Mouse (Mus musculus): ENCODE results near the gene Dohh. TPM values are rescaled to one million over a fixed set of nuclear protein-coding genes. Genes with fewer than 3 reads are reported as not detected.

Gene Dohh
- 14.6 and 23.0 TPM in 2 replicates for polyA plus RNA-seq (2011; ENCODE audit: insufficient read depth, insufficient read length, low replicate concordance, missing spikeins)

DNA sequence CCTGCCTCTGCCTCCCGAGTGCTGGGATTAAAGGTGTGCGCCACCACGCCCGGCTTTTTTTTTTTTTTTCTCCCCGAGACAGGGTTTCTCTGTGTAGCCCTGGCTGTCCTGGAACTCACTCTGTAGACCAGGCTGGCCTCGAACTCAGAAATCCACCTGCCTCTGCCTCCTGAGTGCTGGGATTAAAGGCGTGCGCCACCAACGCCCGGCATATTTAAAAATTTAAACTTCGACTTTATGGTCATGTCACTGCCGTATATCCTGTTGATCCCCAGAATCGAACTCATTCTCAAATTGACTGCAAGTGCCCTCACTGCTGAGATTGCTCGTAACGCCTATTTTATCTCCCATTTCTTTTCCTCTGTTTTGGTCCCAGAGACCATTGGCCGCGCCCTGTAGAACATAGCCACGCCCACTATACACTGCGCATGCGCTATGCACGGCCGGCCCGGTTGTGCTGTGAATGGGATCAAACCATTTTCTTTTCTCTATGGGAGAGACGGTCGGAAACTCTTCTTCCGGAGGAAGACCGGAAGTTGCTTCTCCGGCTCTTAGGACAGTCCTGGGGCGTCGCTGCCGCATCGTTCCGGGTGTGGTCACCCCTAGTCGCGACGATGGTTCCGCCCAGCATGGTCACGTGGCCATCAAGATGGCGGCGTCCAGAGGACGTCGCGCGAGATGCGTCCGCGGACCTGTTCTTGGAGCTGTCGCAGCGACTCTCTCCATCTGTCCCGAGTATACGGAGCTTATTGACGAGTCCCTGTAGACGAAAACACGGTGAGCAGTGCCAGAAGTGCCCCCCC, at the start of gene Dohh, which contains the start of gene Gm48551:
Gene Dohh, plus strand, starts transcription at position 627 of the 803 bp plus-strand sequence.
Gene Gm48551, plus strand, starts transcription at position 665 of the 803 bp plus-strand sequence.
- WGBS, result 6% methylated on average over 54 of the region's 54 CpGs
- peak within 1 kb of the TSS; percentile 83 for H3K4me3 ChIP-seq (replicated peaks; ENCODE audit: control insufficient read depth, low read depth, low read length)
- TF ChIP-seq CTCF (IDR thresholded peaks at IDR 0.05; ENCODE audit: control insufficient read depth, insufficient read depth, low read length) (no peak), POLR2A (IDR thresholded peaks at IDR 0.05; ENCODE audit: borderline replicate concordance, control insufficient read depth, low read depth, low read length) (peak; percentile 98)
- peaks cover 4% of the 10 kb centered on the region for H3K4me1 ChIP-seq (ENCODE audit: control insufficient read depth, insufficient read depth, low read length)
- H3K27ac ChIP-seq (ENCODE audit: control insufficient read depth, insufficient read depth, low read depth, low read length, poor library complexity), result peak within 1 kb of the TSS; percentile 54

DNA sequence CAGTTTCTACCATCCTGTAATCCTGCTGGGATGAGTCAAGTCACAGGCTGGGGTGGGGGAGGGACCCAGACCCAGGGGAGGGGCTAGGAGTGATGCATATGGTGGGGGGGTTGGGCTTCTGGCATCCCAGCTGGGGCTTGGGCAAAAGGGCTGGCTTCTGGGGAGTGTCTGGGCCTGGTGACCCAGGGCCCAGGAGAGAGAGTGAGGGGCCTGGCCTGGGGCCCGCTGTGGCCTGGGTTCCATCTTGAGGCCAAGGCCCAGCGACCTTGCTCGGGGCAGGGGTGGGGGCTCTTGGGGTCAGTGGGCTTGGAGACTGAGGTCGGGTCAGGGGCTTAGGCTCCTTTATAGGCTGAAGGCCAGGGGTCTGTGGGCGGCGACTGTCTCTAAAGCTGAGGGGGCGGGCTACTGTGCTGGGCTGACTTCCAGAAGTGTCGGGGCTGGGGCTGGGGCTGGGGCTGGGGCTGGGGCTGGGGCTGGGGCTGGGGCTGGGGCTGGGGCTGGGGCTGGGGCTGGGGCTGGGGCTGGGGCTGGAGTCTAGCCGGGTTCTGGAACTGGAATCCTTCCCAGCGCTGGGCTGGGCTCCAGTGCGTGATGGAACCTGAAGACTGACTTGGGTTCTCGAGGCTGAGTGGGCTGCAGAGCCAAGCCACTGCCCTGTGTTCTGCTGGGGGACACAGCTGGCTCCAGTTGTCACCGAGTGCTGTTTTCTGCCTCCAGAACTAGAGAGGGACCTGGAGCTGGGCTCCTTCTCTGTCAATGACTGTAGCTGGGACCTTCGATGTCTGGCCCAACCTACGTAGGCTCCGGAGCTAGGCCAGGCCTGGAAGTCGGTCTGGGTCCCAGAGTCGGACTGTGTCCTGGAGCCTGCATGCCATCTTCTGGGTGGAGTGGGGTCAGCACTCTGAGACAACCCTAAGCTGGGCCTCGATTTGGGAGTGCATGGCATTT, 48.6 kb upstream of the Dohh start:
- no peaks in the 10 kb centered on the region; the same call in 1 of the 2 replicates for H3K4me1 ChIP-seq (ENCODE audit: control insufficient read depth, insufficient read depth, low read length)
- H3K4me3 ChIP-seq (replicated peaks; ENCODE audit: control insufficient read depth, low read depth, low read length), result no peak overlapping the region
- H3K27ac ChIP-seq (ENCODE audit: control insufficient read depth, insufficient read depth, low read depth, low read length, poor library complexity), result no peak overlapping the region
- TF ChIP-seq POLR2A (IDR thresholded peaks at IDR 0.05; ENCODE audit: borderline replicate concordance, control insufficient read depth, low read depth, low read length) (no peak), CTCF (IDR thresholded peaks at IDR 0.05; ENCODE audit: control insufficient read depth, insufficient read depth, low read length) (no peak)
- 85% methylated on average over 19 of the region's 19 CpGs for WGBS

DNA sequence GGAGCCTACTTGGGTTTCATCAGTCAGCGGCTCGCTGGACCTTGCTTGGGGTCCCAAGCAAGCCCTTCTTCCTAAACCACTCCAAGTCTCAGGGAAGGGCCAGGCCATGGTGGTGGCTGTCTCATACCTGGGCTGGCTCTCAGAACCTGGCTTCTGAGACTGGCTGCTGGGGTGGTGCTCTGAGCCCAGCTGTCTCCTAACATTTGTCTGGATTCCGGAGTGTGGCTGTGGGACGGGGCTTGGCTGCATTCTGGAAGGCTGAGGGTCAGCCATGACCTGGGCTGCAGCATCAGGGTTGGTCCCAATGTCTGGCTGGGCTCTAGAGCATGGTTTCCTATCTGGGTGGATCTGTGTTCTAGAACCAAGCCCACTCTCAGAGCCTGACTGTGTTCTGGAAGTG, 47.7 kb upstream of the Dohh start:
- Histone ChIP-seq H3K4me3 (replicated peaks; ENCODE audit: control insufficient read depth, low read depth, low read length) (no peak overlapping the region), H3K4me1 (ENCODE audit: control insufficient read depth, insufficient read depth, low read length) (no peaks in the 10 kb centered on the region), H3K27ac (ENCODE audit: control insufficient read depth, insufficient read depth, low read depth, low read length, poor library complexity) (no peak overlapping the region)
- 85% methylated on average over 4 of the region's 4 CpGs for WGBS
- TF ChIP-seq POLR2A (IDR thresholded peaks at IDR 0.05; ENCODE audit: borderline replicate concordance, control insufficient read depth, low read depth, low read length) (no peak), CTCF (IDR thresholded peaks at IDR 0.05; ENCODE audit: control insufficient read depth, insufficient read depth, low read length) (no peak)

DNA sequence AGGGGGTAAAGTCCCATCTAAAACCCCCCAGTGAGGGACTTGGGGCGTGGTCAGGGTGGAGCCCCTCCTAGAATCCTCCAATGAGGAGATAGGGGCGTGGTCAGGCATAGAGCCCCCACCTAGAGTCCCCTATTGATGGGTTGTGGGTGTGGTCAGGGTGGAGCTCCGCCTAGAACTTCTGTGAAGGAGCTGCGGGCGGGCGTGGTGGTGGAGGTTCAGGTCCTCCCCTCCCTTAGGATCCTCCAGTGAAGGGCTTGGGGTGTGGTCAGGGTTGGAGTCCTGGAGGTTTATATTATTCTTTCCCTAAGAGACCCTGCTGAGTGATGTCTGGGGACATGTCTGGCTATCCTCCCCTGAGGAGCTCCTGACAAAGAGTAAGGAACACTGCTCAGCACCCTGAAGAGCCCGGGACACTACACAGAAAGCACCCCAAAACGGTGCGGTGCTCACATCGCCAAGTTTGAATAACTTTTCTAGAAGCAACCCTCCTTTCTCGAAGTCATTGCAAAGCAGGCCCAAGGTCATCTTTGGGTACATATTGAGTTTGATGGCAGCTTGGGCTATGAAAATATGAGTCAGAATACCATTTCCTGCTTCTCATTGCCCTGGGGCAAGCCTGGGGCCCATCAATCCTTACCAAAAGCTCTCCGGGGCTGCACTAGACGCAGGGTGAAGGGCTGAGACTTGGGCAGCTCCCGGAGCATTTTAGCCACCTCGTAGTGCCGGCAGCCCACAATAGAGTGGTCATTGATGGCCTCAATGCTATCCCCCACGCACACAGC, 43.5 kb upstream of the Dohh start:
- 73% methylated on average over 17 of the region's 17 CpGs for WGBS
- H3K4me3 ChIP-seq (replicated peaks; ENCODE audit: control insufficient read depth, low read depth, low read length), result no peak overlapping the region
- TF ChIP-seq POLR2A (IDR thresholded peaks at IDR 0.05; ENCODE audit: borderline replicate concordance, control insufficient read depth, low read depth, low read length) (no peak), CTCF (IDR thresholded peaks at IDR 0.05; ENCODE audit: control insufficient read depth, insufficient read depth, low read length) (no peak)
- H3K27ac ChIP-seq (ENCODE audit: control insufficient read depth, insufficient read depth, low read depth, low read length, poor library complexity), result no peak overlapping the region
- peaks cover 1% of the 10 kb centered on the region for H3K4me1 ChIP-seq (ENCODE audit: control insufficient read depth, insufficient read depth, low read length)

DNA sequence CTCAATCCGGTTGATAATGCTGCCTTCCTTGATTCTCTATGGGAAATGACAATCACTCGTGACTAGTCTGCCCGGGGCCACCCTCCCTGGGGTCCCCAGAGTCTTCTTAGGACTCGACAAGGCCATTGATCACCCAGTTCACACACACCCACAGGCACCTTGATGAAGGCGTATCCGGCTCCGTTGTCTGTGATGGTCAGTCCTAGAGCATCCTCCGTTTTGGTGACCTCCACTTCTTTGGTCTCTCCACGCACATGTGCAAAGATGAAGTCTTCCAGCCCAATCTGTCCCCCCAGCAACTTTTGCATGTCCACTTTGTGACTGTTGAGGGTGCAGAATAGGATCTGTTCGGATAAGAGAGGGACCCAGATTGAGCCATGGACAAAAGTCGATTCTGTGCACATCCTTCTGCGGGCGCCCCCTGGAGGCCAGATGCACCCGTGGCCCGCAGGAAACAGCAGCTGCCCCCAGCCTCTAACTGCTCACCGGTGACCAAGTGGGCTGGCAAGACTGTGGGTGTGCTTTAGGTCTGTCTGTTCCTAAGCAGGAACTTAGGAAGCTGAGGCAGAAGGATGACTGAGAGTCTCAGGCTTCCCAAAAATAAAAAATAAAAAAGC, 42.8 kb upstream of the Dohh start:
- TF ChIP-seq POLR2A (IDR thresholded peaks at IDR 0.05; ENCODE audit: borderline replicate concordance, control insufficient read depth, low read depth, low read length), result no peak
- peak; percentile 79 for TF ChIP-seq CTCF (IDR thresholded peaks at IDR 0.05; ENCODE audit: control insufficient read depth, insufficient read depth, low read length)
- 45% methylated on average over 16 of the region's 16 CpGs for WGBS
- no peak overlapping the region for H3K4me3 ChIP-seq (replicated peaks; ENCODE audit: control insufficient read depth, low read depth, low read length)
- H3K27ac ChIP-seq (ENCODE audit: control insufficient read depth, insufficient read depth, low read depth, low read length, poor library complexity), result no peak overlapping the region
- H3K4me1 ChIP-seq (ENCODE audit: control insufficient read depth, insufficient read depth, low read length), result peaks cover 1% of the 10 kb centered on the region

DNA sequence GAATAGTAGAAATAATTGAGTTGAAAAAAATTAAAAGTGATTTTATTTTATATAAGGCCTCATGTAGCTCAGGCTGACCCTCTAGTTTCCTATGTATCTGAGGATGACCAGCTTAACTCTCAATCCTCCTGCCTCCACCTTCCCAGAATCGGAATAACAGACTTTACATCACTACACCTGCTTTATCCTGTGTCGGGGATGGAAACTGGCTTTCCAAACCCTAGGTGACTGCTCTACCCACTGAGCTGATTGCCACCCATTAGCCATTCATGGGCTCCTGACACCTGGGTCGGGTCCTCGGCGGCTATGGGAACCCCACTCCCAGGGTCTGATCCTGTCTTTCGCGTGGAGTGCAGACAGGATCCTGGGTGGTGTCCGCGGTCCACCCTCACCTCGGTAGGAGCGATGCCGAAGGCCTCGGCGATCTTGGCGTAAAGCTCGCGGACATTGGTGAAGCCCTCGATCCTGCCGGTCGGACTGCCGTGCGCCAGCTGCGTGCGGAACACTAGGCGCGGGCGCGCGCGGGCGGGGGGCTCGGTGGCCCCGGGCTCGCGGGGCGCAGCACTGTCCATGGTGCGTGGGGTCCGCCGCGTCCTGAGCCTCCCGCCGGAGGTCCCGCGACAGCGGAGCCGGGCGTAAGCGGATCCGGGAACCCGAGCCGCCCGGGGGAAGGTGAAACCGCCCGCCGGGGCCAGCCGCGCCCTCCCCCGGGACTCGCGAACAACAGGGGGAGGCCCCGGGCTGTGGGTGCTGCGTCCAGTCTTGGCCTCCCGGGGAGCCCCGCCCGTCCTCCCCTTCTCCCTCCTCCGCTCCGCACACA, 41.3 kb upstream of the Dohh start, which contains the start of gene Gipc3:
Gene Gipc3, minus strand, starts transcription at position 581 of the 820 bp plus-strand sequence.
- H3K4me1 ChIP-seq (ENCODE audit: control insufficient read depth, insufficient read depth, low read length), result peaks cover 5% of the 10 kb centered on the region

More for the DNA sequence above, 41.3 kb upstream of the Dohh start, which contains the start of gene Gipc3:
- Histone ChIP-seq H3K27ac (ENCODE audit: control insufficient read depth, insufficient read depth, low read depth, low read length, poor library complexity) (no peak within 1 kb of the TSS), H3K4me3 (replicated peaks; ENCODE audit: control insufficient read depth, low read depth, low read length) (peak within 1 kb of the TSS; percentile 38)
- 4% methylated on average over 67 of the region's 67 CpGs for WGBS
- TF ChIP-seq POLR2A (IDR thresholded peaks at IDR 0.05; ENCODE audit: borderline replicate concordance, control insufficient read depth, low read depth, low read length) (no peak; the same call in 1 of the 2 replicates), CTCF (IDR thresholded peaks at IDR 0.05; ENCODE audit: control insufficient read depth, insufficient read depth, low read length) (no peak)

All from bone marrow, adult 2 months (tissue).